Mouse (Mus musculus): ENCODE results near the gene Cgrrf1.

DNA sequence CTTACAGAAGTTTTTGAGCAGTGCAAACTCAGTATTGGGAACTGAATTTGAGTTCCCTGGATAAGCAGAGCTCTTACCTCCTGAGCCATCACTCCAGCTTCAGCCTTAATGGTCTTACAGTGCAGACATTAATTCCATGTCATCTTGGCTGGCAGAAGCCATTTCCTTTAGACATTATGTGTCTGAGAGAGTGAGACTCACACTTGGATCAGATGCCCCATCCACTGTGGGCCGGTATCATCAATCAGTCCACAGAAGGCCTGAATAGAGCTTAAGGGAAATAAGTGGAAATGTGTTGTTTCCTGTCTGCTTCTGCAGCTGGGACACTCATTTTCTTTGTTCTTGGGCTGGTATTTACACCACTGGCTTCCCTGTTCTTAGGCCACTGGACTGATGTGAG lies 28.1 kb upstream of the Cgrrf1 start:
- TF ChIP-seq POLR2A (IDR thresholded peaks at IDR 0.05; ENCODE audit: borderline replicate concordance, extremely low read depth, low read depth, low read length): no peak
- TF ChIP-seq CTCF (IDR thresholded peaks at IDR 0.05; ENCODE audit: insufficient read depth, low read length): no peak

All from lung, adult 2 months (tissue).